Mouse (Mus musculus) mouse trophoblast stem cell (cell line): ENCODE measurements around the gene Fstl3.
"Not testable (repeated sequence)": the region's sequence is repeated elsewhere in the genome, so short reads cannot be mapped to it uniquely, and the experiment has no call there.

Source experiments
- in situ Hi-C, 2 experiments: fragments of 300-500 bp; cut with MseI, MboI; formaldehyde crosslinking; loops; 2 replicates in 1 of 2; 3 replicates in 1 of 2; pipeline ENCODE4 v1.15.1; 2025

Gene Fstl3

GRCm38 (mm10) chr10:79777103-79777531 lies at the start of gene Fstl3:
Gene Fstl3, plus strand, starts transcription at chr10:79777272.
- in situ Hi-C loops, result no loop called here

- in situ Hi-C loops, result no loop called here
Observed at GRCm38 (mm10) chr10:79728323-79729249, 48.5 kb upstream of the Fstl3 start.

- in situ Hi-C loops, result no loop called here
Observed at GRCm38 (mm10) chr10:79729357-79729965, 47.6 kb upstream of the Fstl3 start.

- in situ Hi-C loops, result no loop called here
Observed at GRCm38 (mm10) chr10:79732500-79732899, 44.6 kb upstream of the Fstl3 start.

GRCm38 (mm10) chr10:79733847-79734246 lies 43.2 kb upstream of the Fstl3 start:
- in situ Hi-C loops, result no loop called here

GRCm38 (mm10) chr10:79735361-79735760 lies 41.7 kb upstream of the Fstl3 start:
- in situ Hi-C loops, result no loop called here

GRCm38 (mm10) chr10:79736706-79737105 lies 40.4 kb upstream of the Fstl3 start:
- in situ Hi-C loops, result no loop called here

GRCm38 (mm10) chr10:79738259-79738658 lies 38.8 kb upstream of the Fstl3 start:
- in situ Hi-C loops, result no loop called here

GRCm38 (mm10) chr10:79739234-79739633 lies 37.8 kb upstream of the Fstl3 start:
- in situ Hi-C loops, result no loop called here

GRCm38 (mm10) chr10:79740863-79741262 lies 36.2 kb upstream of the Fstl3 start:
- in situ Hi-C loops, result no loop called here

GRCm38 (mm10) chr10:79743161-79743560 lies 33.9 kb upstream of the Fstl3 start:
- in situ Hi-C loops, result no loop called here

GRCm38 (mm10) chr10:79743650-79744365 lies 33.3 kb upstream of the Fstl3 start:
- in situ Hi-C loops, result no loop called here

GRCm38 (mm10) chr10:79745411-79745810 lies 31.7 kb upstream of the Fstl3 start:
- in situ Hi-C loops, result no loop called here

GRCm38 (mm10) chr10:79745898-79746773 lies 30.9 kb upstream of the Fstl3 start, which contains the start of gene Polrmt:
Gene Polrmt, minus strand, starts transcription at chr10:79746581.
- in situ Hi-C loops, result no loop called here

- in situ Hi-C loops, result no loop called here
Observed at GRCm38 (mm10) chr10:79746774-79747151, 30.3 kb upstream of the Fstl3 start.

- in situ Hi-C loops, result no loop called here
Observed at GRCm38 (mm10) chr10:79748496-79748895, 28.6 kb upstream of the Fstl3 start.

GRCm38 (mm10) chr10:79754856-79755516 lies 22.1 kb upstream of the Fstl3 start, which contains the start of gene Fgf22:
Gene Fgf22, plus strand, starts transcription at chr10:79755076.
- in situ Hi-C loops, result no loop called here

- in situ Hi-C loops, result no loop called here
Observed at GRCm38 (mm10) chr10:79755854-79756253, 21.2 kb upstream of the Fstl3 start.

GRCm38 (mm10) chr10:79756660-79757059 lies 20.4 kb upstream of the Fstl3 start:
- in situ Hi-C loops, result no loop called here

- in situ Hi-C loops, result not testable (repeated sequence)
Observed at GRCm38 (mm10) chr10:79759675-79760074, 17.4 kb upstream of the Fstl3 start.
